Comparison of ENCODE assay signal across 9 mouse cellular contexts in the genomic region with DNA sequence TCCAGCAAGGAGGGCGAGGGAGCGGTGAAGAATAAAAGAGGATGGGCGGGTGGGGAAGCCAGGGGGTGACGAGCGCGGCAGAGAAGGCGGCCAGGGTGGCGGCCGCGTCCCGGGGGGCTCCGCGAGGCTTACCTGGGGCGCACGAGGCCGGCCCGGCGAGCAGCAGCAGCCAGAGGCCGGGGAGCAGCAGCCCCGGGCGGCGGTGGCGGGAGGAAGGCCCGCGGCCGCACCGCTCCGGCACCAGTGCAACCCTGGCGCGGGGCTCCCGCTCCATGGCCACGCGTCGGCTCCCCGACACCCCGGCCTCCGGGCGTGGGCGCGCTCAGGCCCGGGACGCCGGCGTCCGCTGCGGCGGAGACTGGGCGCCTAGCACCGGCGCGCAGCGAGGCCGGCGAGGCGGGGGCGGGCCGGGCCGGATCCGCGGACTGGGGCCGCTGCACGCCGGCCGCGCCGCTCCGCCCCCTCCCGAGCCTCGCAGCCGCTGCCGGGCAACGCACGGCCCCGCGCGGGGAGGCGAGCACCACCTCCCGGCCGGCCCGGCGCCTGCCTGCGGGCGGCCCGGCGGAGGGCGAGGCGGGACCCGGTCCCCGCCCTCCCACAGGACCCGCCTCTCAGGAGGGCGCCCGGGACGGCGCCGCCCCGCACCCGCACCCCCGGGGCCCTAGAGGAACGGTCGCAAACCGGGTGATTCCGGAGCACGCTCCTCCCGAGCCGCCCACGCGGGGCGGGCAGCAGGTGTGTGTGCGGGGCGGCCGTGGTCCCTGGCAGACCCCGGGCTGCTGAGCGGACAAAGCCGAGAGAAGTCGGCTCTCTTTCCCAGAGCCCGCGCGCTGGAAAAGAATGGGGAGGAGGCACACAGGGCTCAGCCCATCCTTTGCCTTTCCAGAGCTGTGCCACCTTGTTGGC. TPM values are rescaled to one million over a fixed set of nuclear protein-coding genes. Genes with fewer than 3 reads are reported as not detected.
DNase-seq lines count a peak whose midpoint lies in the region; ATAC-seq and TF ChIP-seq lines count a peak whose summit lies in the region.
"Had no signal": no experiment of that assay in that cellular context is flagged by ENCODE, and none has a peak within 500 bp of the region (broad histone marks: within the 10 kb centered on the region; RNA-seq: fewer than 3 reads in every experiment).

A gene (minus strand): TSS at position 274 of the 906 bp plus-strand sequence.

- H3K9ac ChIP-seq in ES-Bruce4 (ENCODE audit: low read depth, poor library complexity, severe bottlenecking): peak within 1 kb of the TSS; percentile 98
- H3K9ac ChIP-seq in forebrain, embryonic 13.5 days: peak within 1 kb of the TSS; percentile 99

- H3K36me3 ChIP-seq in ES-Bruce4 (ENCODE audit: control insufficient read depth, insufficient read depth, low read length, poor library complexity, severe bottlenecking): no peaks in the 10 kb centered on the region
- H3K36me3 ChIP-seq in forebrain, embryonic 13.5 days (ENCODE audit: poor library complexity, severe bottlenecking): no peaks in the 10 kb centered on the region

- peak within 1 kb of the TSS; percentile 88 for H3K4me3 ChIP-seq in ES-Bruce4 (ENCODE audit: low read depth, low read length)
- peak within 1 kb of the TSS; percentile 92 for H3K4me3 ChIP-seq in forebrain, embryonic 13.5 days

- H3K4me2 ChIP-seq in forebrain, embryonic 13.5 days: peak within 1 kb of the TSS; percentile 81

- intact Hi-C loops in heart, postnatal 10 days (cut with DNase I): loop anchor here (2.0 kb wide), 1 partner anchor 95 kb away; no protein-coding TSS in a partner anchor

- no peaks in the 10 kb centered on the region for H3K9me3 ChIP-seq in ES-Bruce4 (replicated peaks; ENCODE audit: control insufficient read depth, insufficient read depth, low read length, poor library complexity, severe bottlenecking)
- H3K9me3 ChIP-seq in forebrain, embryonic 13.5 days (replicated peaks): no peaks in the 10 kb centered on the region

- H3K27ac ChIP-seq in ES-Bruce4 (ENCODE audit: insufficient read depth, low read length): no peak within 1 kb of the TSS
- H3K27ac ChIP-seq in forebrain, embryonic 13.5 days: peak within 1 kb of the TSS; percentile 93
- H3K27ac ChIP-seq: macrophage had no signal

- TF ChIP-seq POLR2A in ES-Bruce4 (IDR thresholded peaks at IDR 0.05; ENCODE audit: insufficient read depth, low read length): no peak

- peak; percentile 27 for DNase-seq in c-Kit-positive CD71-positive TER-119-negative erythroid progenitor cells, embryonic 14.5 days (ENCODE audit: low read depth)
- DNase-seq in heart, postnatal 10 days: peak; percentile 76 to 82
- peak; percentile 80 to 90 for DNase-seq in kidney, postnatal 4 days
- peak; percentile 68 to 82 for DNase-seq in lung, adult 18-20 months
- peak; percentile 76 for DNase-seq in ovary, adult 18-20 months (ENCODE audit: low spot score)
- DNase-seq in thymus, postnatal 0 days (ENCODE audit: low spot score): peak; percentile 51

- peak; percentile 95 for ATAC-seq in forebrain, embryonic 13.5 days

- WGBS in forebrain, embryonic 13.5 days: under 1% methylated on average over 85 of the region's 118 CpGs

- TF ChIP-seq CTCF in ES-Bruce4 (IDR thresholded peaks at IDR 0.05; ENCODE audit: low read depth, low read length): peak; percentile 9

- peaks cover 1% of the 10 kb centered on the region for H3K27me3 ChIP-seq in ES-Bruce4 (ENCODE audit: control insufficient read depth, insufficient read depth, low read length, poor library complexity, severe bottlenecking)
- H3K27me3 ChIP-seq in forebrain, embryonic 13.5 days: 0 out of 2 replicates have a peak, but pooled peaks cover 3% of the 10 kb centered on the region

- H3K4me1 ChIP-seq in ES-Bruce4 (ENCODE audit: control insufficient read depth, insufficient read depth, low read length): no peaks in the 10 kb centered on the region
- H3K4me1 ChIP-seq in forebrain, embryonic 13.5 days: peaks cover 37% of the 10 kb centered on the region

- TF ChIP-seq EP300 in ES-Bruce4 (IDR thresholded peaks at IDR 0.05; ENCODE audit: insufficient read depth, low read depth, low read length): no peak

RNA-seq across cellular contexts. Expression of the gene that starts here (rescaled TPM):
- 8.3 and 10.8 TPM in 2 replicates for polyA plus RNA-seq in ES-Bruce4 (2011; ENCODE audit: insufficient read depth, insufficient read length, low read depth, missing spikeins)
- 10.9 and 12.4 TPM in 2 replicates for polyA plus RNA-seq in forebrain, embryonic 13.5 days (2015; fragmentation: Nextera tagmentation; extraction: Ambion mirVana)
- 1 to 10 TPM; 2.8 to 3.0 TPM for total RNA-seq in heart, postnatal 10 days (2021)
- 0.24 and 0.35 TPM in 2 replicates for polyA plus RNA-seq in thymus, postnatal 0 days (2015; fragmentation: Nextera tagmentation; extraction: Ambion mirVana)

Comparison
In these comparisons a context has a peak if more than half of its experiments do, and no peak if none do; other contexts are left out.
1. Peak in DNase-seq in thymus, postnatal 0 days; RNA of the gene not detected or under 1 TPM.
2. DNase-seq: peak in every context shown above with its lines; median percentile 85 in kidney, postnatal 4 days; 79 in heart, postnatal 10 days; 76 in ovary, adult 18-20 months; 75 in lung, adult 18-20 months; 51 in thymus, postnatal 0 days; 27 in c-Kit-positive CD71-positive TER-119-negative erythroid progenitor cells, embryonic 14.5 days.